Mouse (Mus musculus): ENCODE results near the gene Sbno1. TPM values are rescaled to one million over a fixed set of nuclear protein-coding genes. Genes with fewer than 3 reads are reported as not detected.
"Not testable (repeated sequence)": the region's sequence is repeated elsewhere in the genome, so short reads cannot be mapped to it uniquely, and the experiment has no call there.

Gene Sbno1
- 131 and 149 TPM in 2 replicates for total RNA-seq (2014; fragmentation: Nextera tagmentation)
- total RNA-seq (2017) = 255 and 297 TPM in 2 replicates

- peak; percentile 88 for ATAC-seq (replicated peaks; ENCODE audit: low FRiP score, low TSS enrichment, poor library complexity, severe bottlenecking)
These were observed at the start of gene Sbno1 for GRCm38 (mm10) chr5:124425412-124426259. Gene Sbno1 (minus strand): TSS chr5:124426001.

GRCm38 (mm10) chr5:124470591-124471171 is 44.9 kb upstream of the Sbno1 start:
- no peak for ATAC-seq (replicated peaks; ENCODE audit: low FRiP score, low TSS enrichment, poor library complexity, severe bottlenecking)

GRCm38 (mm10) chr5:124469486-124469885 is 43.7 kb upstream of the Sbno1 start:
- ATAC-seq (replicated peaks; ENCODE audit: low FRiP score, low TSS enrichment, poor library complexity, severe bottlenecking) = no peak

DNA sequence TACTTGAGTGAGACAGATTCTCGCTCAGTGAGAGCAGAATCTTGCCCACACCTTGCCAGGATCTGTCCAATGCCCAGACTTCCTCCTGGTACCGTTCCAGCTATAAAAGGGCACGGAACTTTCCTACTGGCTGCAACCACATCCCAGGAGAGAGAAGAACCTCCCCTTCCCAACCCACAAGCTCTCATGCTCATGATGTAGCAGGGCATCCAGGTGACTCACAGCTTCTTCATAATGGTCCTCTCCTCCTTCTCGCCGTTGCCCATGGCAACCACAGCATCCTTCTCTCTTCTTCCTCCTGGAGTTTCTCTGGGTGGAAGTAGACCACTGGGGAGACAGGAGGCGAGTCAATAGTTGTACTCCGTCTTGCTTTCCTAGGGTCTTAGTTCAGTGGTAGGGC is 42.6 kb upstream of the Sbno1 start:
- ATAC-seq (replicated peaks; ENCODE audit: low FRiP score, low TSS enrichment, poor library complexity, severe bottlenecking) = no peak

GRCm38 (mm10) chr5:124467766-124468165 is 42.0 kb upstream of the Sbno1 start:
- ATAC-seq (replicated peaks; ENCODE audit: low FRiP score, low TSS enrichment, poor library complexity, severe bottlenecking) = no peak

DNA sequence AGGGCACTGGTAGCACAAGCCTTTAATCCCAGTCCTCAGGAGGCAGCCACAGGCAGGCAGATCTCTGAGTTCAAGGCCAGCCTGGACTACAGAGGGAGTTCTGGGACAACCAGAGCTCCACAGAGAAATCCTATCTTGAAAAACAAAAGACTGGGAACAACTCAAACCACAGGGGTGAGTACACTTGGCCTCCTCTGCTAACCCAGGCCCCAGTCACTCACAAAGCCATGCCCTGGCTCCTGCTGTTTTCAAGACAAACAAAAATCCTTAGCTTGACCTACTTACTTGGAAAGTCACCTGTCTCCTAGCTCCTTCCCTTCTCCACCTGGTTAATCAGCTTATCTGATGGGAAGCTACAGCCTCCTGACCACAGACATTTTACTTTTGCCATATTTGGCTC is 39.1 kb upstream of the Sbno1 start:
- ATAC-seq (replicated peaks; ENCODE audit: low FRiP score, low TSS enrichment, poor library complexity, severe bottlenecking) = no peak

DNA sequence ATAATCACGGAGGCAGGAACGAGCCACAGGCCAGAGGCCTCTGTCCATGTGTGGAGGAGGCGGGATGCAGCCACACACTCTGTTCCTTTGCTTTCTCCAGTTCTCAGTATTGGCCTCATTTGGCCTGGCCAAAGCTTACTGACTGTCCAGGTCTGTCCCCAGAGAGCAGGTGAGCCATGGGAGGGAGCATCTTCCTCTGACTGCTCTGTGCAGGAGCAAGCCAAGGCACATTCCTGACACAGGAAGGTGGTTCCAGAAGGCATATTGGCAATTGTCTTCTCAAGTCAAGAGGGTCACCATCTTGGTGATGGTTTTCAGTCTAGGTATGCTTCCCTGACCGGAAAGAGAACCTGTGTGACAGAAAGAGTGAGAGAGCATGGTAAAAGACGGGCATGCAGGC is 37.7 kb upstream of the Sbno1 start:
- ATAC-seq (replicated peaks; ENCODE audit: low FRiP score, low TSS enrichment, poor library complexity, severe bottlenecking) = no peak

GRCm38 (mm10) chr5:124462297-124463025 is 36.7 kb upstream of the Sbno1 start:
- no peak for ATAC-seq (replicated peaks; ENCODE audit: low FRiP score, low TSS enrichment, poor library complexity, severe bottlenecking)

GRCm38 (mm10) chr5:124460922-124461321 is 35.1 kb upstream of the Sbno1 start:
- ATAC-seq (replicated peaks; ENCODE audit: low FRiP score, low TSS enrichment, poor library complexity, severe bottlenecking) = not testable (repeated sequence)

DNA sequence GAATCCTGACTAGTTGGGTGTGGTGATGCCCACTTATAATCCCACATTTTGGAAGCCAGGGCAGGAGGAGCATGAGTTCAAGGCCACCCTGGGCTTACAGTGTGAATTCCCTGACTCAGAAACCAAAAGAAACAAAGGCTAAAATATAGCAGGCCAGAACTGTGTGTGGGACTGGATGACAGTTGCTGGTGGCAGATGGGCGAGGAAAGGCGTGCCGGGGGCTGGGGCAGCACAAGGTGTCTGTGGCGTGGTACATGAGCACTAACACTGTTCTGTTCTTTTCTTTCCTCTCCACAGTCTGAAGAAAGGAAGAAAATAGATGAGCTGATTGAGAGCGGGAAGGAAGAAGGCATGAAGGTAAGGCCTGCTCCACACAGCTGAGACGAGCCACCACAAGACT is 31.0 kb upstream of the Sbno1 start:
- no peak for ATAC-seq (replicated peaks; ENCODE audit: low FRiP score, low TSS enrichment, poor library complexity, severe bottlenecking)

GRCm38 (mm10) chr5:124454082-124454419 is 28.2 kb upstream of the Sbno1 start:
- ATAC-seq (replicated peaks; ENCODE audit: low FRiP score, low TSS enrichment, poor library complexity, severe bottlenecking) = no peak

DNA sequence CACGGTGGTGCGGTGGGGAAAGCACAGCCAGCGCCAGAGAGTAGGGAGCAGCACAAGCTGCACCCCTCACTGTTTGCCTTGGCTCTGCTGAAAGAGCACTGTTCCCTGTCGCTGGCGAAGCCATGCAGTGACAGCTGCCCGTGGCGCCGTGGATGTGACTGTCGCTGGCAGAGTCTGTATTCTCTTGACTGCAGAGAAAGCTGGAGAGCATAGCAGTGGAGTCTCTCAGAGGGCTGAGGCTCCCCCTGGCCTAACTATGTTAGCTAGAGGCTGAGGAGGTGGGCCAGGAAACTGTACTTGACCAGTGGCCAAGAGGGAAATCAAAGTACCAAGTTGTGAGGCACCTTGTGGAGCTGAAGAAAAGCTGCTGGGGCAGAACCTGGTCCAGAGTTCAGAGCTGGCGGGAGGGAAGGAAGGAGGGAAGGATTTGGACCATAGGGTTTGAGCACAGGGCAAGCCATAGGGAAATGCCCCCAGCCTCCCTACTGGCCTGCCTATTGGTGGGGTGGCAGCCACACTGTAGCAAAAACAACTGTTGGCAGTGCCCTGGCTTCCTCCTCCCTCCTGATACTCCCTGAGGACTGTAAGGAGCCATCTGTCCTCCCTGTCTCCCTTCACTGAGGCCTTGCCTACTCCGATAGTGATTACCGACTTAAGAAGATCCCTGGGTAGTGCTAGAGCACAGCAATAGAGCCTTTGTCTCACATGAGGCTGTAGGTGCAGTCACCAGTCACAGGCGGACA is 27.7 kb upstream of the Sbno1 start:
- no peak for ATAC-seq (replicated peaks; ENCODE audit: low FRiP score, low TSS enrichment, poor library complexity, severe bottlenecking)

DNA sequence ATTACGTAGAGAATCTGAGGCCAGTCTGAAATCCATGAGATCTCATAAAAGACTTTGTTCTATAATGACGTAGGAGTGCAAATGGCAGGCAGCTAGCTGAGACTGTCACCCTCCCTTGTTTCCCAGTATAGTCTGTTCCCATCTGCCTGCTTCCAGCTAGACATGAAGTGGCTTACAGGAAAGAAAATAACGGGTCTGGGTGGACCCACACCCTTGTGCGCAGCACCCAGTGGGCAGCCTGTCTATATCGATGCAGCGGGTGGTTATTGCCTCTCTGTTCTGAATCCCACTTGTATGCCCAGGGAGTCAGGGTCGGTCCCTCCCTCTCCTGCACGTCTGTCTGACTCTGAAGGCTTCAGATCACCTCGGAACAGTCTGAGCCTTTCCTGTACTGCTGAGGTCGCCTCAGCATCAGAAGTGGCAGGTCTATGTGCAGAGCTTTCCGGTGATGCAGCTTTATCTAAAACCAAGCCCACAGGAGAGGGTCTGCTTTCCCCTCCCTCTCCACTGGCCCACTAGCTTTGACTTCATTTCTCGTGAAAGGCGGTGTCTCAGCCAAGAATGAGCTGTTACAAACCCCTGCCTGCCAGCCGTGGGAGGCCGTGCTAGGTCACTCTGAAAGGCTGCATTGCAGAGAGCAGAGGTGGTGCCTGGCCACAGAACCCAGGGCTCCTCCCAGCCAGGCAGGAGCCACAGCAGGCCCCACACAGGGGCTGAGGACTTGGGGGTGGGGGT is 26.9 kb upstream of the Sbno1 start:
- no peak for ATAC-seq (replicated peaks; ENCODE audit: low FRiP score, low TSS enrichment, poor library complexity, severe bottlenecking)

GRCm38 (mm10) chr5:124450641-124451340 is 25.0 kb upstream of the Sbno1 start:
- ATAC-seq (replicated peaks; ENCODE audit: low FRiP score, low TSS enrichment, poor library complexity, severe bottlenecking) = no peak

DNA sequence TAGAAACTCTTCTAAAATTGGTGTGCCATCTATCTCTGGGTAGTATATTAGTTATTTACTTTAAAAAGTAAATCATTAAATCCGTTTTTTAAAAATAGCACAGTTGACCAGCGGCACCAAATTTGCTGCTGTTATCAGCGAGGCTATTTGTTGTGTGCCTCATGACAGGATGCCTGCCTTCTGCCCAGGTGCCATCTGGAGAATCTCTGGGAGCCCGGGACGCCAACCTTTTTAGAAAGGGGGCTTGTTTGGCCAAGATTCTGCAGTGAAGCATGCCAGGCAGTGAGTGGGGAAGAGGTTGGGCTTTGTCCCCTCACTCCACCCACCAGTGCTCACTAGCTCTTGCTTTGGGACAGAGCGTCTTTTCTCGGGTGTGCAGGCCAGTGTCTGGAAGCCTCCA is 24.2 kb upstream of the Sbno1 start:
- ATAC-seq (replicated peaks; ENCODE audit: low FRiP score, low TSS enrichment, poor library complexity, severe bottlenecking) = no peak

- no peak for ATAC-seq (replicated peaks; ENCODE audit: low FRiP score, low TSS enrichment, poor library complexity, severe bottlenecking)
These were observed 23.7 kb upstream of the Sbno1 start for GRCm38 (mm10) chr5:124449494-124449893.

GRCm38 (mm10) chr5:124446301-124446881 is 20.6 kb upstream of the Sbno1 start:
- peak; percentile 89 for ATAC-seq (replicated peaks; ENCODE audit: low FRiP score, low TSS enrichment, poor library complexity, severe bottlenecking)

DNA sequence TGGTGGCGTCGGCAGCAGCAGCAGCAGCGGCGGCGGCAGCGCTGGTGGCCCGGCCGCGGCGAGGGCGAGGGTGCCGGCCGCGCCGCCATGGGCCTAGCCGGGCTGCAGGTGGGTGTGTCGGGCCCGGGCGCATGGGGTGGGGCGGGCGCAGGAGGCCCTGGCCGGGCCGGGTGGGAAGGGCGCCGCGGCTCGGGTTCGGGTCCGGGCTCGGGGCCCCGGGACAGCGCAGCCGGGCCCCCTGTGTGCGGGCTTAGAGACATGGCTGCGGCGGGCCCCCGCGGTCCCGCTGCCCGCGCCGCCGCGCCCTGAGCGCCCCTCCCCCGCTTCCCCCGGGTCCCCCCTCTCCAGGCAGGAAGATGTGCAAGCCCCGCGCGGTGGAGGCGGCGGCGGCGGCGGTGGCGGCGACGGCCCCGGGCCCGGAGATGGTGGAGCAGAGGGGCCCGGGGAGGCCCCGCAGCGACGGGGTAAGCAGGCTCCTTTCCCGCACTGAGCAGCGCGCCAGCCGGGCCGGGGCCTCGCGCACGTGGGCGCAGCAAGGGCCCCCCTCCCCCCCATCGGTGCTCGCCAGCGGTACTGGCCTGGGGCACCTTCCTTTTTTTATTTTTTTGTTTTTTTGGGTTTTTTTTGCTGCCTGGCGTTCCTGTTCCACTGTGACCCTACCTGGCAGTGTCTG is 20.0 kb upstream of the Sbno1 start:
- no peak for ATAC-seq (replicated peaks; ENCODE audit: low FRiP score, low TSS enrichment, poor library complexity, severe bottlenecking)
